Mouse (Mus musculus) midbrain, embryonic 12.5 days (tissue): ENCODE measurements around the gene Ctsf. TPM values are rescaled to one million over a fixed set of nuclear protein-coding genes. Genes with fewer than 3 reads are reported as not detected.
A peak's percentile ranks its signal among the peaks of the same experiment; 100 is the strongest.
"Not testable (repeated sequence)": the region's sequence is repeated elsewhere in the genome, so short reads cannot be mapped to it uniquely, and the experiment has no call there.

Experiments
- ATAC-seq: fragments of 200-750 bp; cut with Nextera tagmentation; 2 replicates; pipeline ENCODE4 v1.8.0; 2017; ENCODE audit warnings: low read depth, moderate TSS enrichment, moderate library complexity; ENCODE audit not compliant: low FRiP score
- H3K27ac ChIP-seq: fragments of 300-500 bp; sonication (generic); replicated peaks from 2 replicates; pipeline ENCODE4 v1.5.1; 2016; ENCODE audit warnings: mild to moderate bottlenecking
- H3K27me3 ChIP-seq: fragments of 300-500 bp; sonication (generic); 2 replicates; pipeline ENCODE4 v1.6.1; 2016; ENCODE audit warnings: mild to moderate bottlenecking
- H3K36me3 ChIP-seq: fragments of 300-500 bp; sonication (generic); 2 replicates; pipeline ENCODE4 v1.6.1; 2016
- H3K4me1 ChIP-seq: fragments of 300-500 bp; sonication (generic); 2 replicates; pipeline ENCODE4 v1.6.1; 2016
- H3K4me2 ChIP-seq: fragments of 300-500 bp; sonication (generic); replicated peaks from 2 replicates; pipeline ENCODE4 v1.6.1; 2016; ENCODE audit warnings: mild to moderate bottlenecking, moderate library complexity
- H3K4me3 ChIP-seq: fragments of 300-500 bp; sonication (generic); 2 replicates; pipeline ENCODE4 v1.5.1; 2016; ENCODE audit warnings: mild to moderate bottlenecking
- H3K9ac ChIP-seq: fragments of 300-500 bp; sonication (generic); replicated peaks from 2 replicates; pipeline ENCODE4 v1.6.1; 2016; ENCODE audit warnings: mild to moderate bottlenecking, moderate library complexity
- H3K9me3 ChIP-seq: fragments of 300-500 bp; sonication (generic); 2 replicates; pipeline ENCODE4 v1.6.1; 2016; ENCODE audit warnings: mild to moderate bottlenecking
- WGBS: fragments of 180-500 bp; shearing (Covaris S2); methylation state at CpG from one replicate; pipeline ENCODE4 v1.1.7; 2016; 5-methylcytosine and 5-hydroxymethylcytosine counted together
- polyA plus RNA-seq: library from polyadenylated mRNA; unstranded; fragments of >200 nt; fragmentation: Nextera tagmentation; extraction: Ambion mirVana; gene quantifications from 2 replicates; pipeline ENCODE4 v1.2.1, GENCODE M21; 2016

Gene Ctsf
- polyA plus RNA-seq = 51.7 and 52.0 TPM in 2 replicates

DNA sequence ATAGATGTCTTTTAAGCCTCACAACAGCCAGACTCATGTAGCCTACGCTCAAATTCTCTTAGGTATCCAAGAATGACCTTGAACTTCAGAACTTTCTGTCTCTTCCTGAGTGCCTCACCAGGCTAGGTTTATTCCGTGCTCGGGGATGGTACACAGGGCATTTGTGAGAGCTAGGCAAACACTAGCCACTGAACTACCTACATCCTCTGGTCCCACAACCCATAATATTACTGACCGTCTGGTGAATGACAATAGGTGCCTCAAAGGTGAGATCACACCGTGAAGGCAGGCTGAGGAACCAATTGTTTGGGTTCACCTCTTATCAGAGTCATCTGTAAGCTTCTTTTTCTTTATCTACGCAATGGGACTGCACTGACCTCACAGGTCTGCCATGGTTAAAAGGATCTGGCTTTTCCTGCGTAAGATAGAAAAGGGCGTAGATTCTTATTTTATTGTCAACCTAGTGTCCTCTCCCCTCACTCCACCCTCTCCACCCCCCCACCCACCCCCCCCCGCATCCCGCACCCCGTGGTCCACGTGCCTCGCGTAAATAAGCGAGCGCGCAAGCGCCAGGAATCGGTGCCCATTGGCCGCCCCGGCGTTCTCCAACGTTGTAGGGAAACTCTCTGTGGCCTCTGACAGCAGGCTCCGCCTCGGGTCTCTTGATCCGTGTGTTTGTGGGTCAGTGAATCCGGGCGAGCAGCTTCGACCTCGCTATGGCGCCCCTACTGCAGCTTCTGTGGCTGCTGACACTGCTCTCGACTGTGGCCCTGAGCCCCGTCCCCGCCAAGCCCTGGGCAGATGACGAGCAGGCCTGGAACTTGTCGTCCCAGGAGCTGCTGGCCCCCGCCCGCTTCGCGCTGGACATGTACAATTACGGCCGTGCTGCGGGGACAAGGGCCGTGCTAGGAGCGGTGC, at the start of gene Ctsf:
Gene Ctsf (plus strand): TSS at position 579 of the 918 bp plus-strand sequence.
- Histone ChIP-seq H3K4me1 (peaks cover 15% of the 10 kb centered on the region), H3K4me3 (peak within 1 kb of the TSS; percentile 65), H3K27me3 (peaks cover 19% of the 10 kb centered on the region), H3K27ac (peak within 1 kb of the TSS; percentile 75), H3K9me3 (no peaks in the 10 kb centered on the region), H3K9ac (peak within 1 kb of the TSS; percentile 71), H3K36me3 (no peaks in the 10 kb centered on the region), H3K4me2 (peak within 1 kb of the TSS; percentile 96)
- peak; percentile 93 for ATAC-seq
- 4% methylated on average over 39 of the region's 45 CpGs for WGBS

DNA sequence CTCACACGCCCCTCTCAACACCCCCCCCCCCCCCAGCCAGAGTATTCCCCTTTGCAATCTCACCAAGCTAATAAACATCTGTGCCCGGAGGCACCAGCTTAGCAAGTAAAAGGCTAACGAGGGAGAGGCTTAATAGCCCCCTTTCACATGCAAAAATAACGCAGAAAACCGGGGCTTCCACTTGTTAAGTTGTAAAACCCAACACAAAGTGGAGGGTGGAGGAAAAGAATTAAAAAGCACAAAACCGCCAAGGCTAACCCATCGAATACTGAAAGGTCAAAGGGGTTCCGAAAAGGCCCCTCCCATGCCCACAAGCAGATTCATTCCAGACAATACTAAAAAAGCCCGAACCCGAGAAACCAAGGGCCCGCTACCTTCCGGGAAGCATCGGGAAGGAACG, 44.6 kb upstream of the Ctsf start:
- ATAC-seq = no peak
- H3K4me1 ChIP-seq = peaks cover 22% of the 10 kb centered on the region
- H3K36me3 ChIP-seq = no peaks in the 10 kb centered on the region
- no peaks in the 10 kb centered on the region for H3K27me3 ChIP-seq
- 0% methylated on average over 14 of the region's 14 CpGs for WGBS
- peak overlapping the region; percentile 83 for H3K9ac ChIP-seq
- no peaks in the 10 kb centered on the region for H3K9me3 ChIP-seq
- peak overlapping the region; percentile 87 for H3K4me3 ChIP-seq
- peak overlapping the region; percentile 95 for H3K4me2 ChIP-seq
- H3K27ac ChIP-seq = peak overlapping the region; percentile 91; the same call in 1 of the 2 replicates

- Histone ChIP-seq H3K36me3 (no peaks in the 10 kb centered on the region), H3K4me1 (peaks cover 22% of the 10 kb centered on the region), H3K4me3 (peak overlapping the region; percentile 87), H3K4me2 (peak overlapping the region; percentile 95), H3K27me3 (no peaks in the 10 kb centered on the region), H3K9ac (peak overlapping the region; percentile 83), H3K27ac (peak overlapping the region; percentile 91), H3K9me3 (no peaks in the 10 kb centered on the region)
- under 1% methylated on average over 17 of the region's 17 CpGs for WGBS
- no peak for ATAC-seq
Observed at GRCm38 (mm10) chr19:4810746-4811062, 44.2 kb upstream of the Ctsf start.

GRCm38 (mm10) chr19:4811063-4811908, 43.6 kb upstream of the Ctsf start, which contains the start of the genes Gm21992 and Rbm14:
TSS of gene Gm21992 (minus strand) at chr19:4811612.
TSS of gene Rbm14 (minus strand) at chr19:4811634.
- Histone ChIP-seq H3K4me2 (peak within 1 kb of the TSS; percentile 95), H3K27ac (peak within 1 kb of the TSS; percentile 91), H3K27me3 (no peaks in the 10 kb centered on the region), H3K4me3 (peak within 1 kb of the TSS; percentile 87), H3K4me1 (peaks cover 22% of the 10 kb centered on the region), H3K36me3 (no peaks in the 10 kb centered on the region), H3K9me3 (no peaks in the 10 kb centered on the region), H3K9ac (peak within 1 kb of the TSS; percentile 83)
- ATAC-seq = peak; percentile 98
- under 1% methylated on average over 83 of the region's 83 CpGs for WGBS

DNA sequence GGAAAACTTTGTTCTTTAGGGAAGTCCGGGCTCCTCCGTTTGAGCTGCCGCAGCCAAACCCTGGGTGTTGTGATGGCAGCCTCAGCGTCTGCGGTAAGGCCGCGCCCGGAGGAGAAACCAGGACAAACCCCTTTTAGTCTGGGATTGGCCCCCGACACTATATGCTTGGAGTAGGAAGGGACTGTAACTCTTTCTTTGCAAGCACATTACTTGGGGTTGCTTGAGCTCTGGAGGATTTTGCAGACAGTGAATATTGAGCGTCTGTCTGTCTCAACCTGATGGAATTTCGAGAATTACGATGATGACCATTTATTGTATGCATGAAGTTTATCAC, 43.1 kb upstream of the Ctsf start:
- peak overlapping the region; percentile 95 for H3K4me2 ChIP-seq
- 4% methylated on average over 12 of the region's 12 CpGs for WGBS
- H3K36me3 ChIP-seq = no peaks in the 10 kb centered on the region

DNA sequence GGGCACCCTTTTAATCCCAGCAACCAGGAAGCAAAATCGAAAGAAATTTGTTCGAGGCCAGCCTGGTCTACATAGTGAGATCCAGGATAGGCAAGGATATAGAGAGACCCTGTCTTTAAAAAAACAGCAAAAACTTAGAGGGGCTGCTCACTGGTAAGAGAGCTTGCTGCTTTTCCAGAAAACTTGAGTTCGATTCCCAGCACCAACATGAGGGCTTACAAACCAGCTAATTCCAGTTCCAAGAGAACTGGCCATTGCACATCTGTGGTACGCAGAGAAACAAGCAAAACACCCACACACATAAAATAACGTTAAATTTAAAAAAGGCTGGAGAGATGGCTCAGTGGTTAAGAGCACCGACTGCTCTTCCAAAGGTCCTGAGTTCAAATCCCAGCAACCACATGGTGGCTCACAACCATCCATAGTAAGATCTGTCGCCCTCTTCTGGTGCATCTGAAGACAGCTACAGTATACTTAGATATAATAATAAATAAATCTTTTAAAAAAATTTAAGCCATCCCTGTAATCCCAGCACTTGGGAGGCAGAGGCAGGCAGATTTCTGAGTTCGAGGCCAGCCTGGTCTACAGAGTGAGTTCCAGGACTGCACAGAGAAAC, 42.5 kb upstream of the Ctsf start:
- not testable (repeated sequence) for H3K27me3 ChIP-seq, ATAC-seq, H3K9me3 ChIP-seq, H3K36me3 ChIP-seq
- Histone ChIP-seq H3K4me3 (peak overlapping the region; percentile 87), H3K9ac (peak overlapping the region; percentile 72), H3K27ac (peak overlapping the region; percentile 91), H3K4me1 (peaks cover 22% of the 10 kb centered on the region), H3K4me2 (peak overlapping the region; percentile 95)
- WGBS = 80% methylated on average over 8 of the region's 8 CpGs

More for the DNA sequence above, 43.1 kb upstream of the Ctsf start:
- Histone ChIP-seq H3K9ac (peak overlapping the region; percentile 72), H3K4me1 (peaks cover 22% of the 10 kb centered on the region), H3K9me3 (no peaks in the 10 kb centered on the region), H3K27me3 (no peaks in the 10 kb centered on the region), H3K4me3 (peak overlapping the region; percentile 87), H3K27ac (peak overlapping the region; percentile 91)
- ATAC-seq = no peak

DNA sequence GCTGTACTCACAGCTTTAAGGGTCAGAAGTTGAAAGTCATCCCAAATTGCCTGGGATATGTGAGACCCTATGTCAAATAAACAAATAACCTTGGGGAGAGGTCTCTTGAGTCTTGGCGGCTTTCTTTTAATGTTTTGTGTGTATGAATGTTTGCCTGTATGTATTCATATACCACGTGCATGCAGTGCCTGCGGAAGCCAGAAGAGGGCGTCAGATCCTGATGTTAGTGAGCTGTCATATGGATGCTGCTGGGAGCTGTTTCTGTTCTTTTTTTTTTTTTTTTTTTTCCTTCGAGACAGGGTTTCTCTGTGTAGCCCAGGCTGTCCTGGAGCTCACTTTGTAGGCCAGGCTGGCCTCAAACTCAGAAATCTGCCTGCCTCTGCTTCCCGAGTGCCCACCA, 41.9 kb upstream of the Ctsf start:
- no peak overlapping the region for H3K4me3 ChIP-seq
- H3K36me3 ChIP-seq = no peaks in the 10 kb centered on the region
- WGBS = 87% methylated on average over 6 of the region's 6 CpGs
- H3K27me3 ChIP-seq = no peaks in the 10 kb centered on the region
- peaks cover 20% of the 10 kb centered on the region for H3K4me1 ChIP-seq
- no peak overlapping the region for H3K27ac ChIP-seq
- no peaks in the 10 kb centered on the region for H3K9me3 ChIP-seq
- H3K9ac ChIP-seq = no peak overlapping the region
- no peak overlapping the region for H3K4me2 ChIP-seq
- ATAC-seq = no peak

- Histone ChIP-seq H3K4me3 (no peak overlapping the region), H3K27me3 (no peaks in the 10 kb centered on the region), H3K4me2 (no peak overlapping the region), H3K9ac (no peak overlapping the region), H3K9me3 (no peaks in the 10 kb centered on the region), H3K27ac (no peak overlapping the region), H3K4me1 (no peaks in the 10 kb centered on the region), H3K36me3 (no peaks in the 10 kb centered on the region)
- 81% methylated on average over 1 of the region's 1 CpGs for WGBS
- ATAC-seq = no peak
Observed at GRCm38 (mm10) chr19:4817182-4817835, 37.6 kb upstream of the Ctsf start.

- 86% methylated on average over 5 of the region's 5 CpGs for whole genome bisulfite sequencing
- no peak for ATAC-seq
- no peak overlapping the region for H3K4me3 ChIP-seq
Observed at GRCm38 (mm10) chr19:4820678-4821303, 34.1 kb upstream of the Ctsf start.

DNA sequence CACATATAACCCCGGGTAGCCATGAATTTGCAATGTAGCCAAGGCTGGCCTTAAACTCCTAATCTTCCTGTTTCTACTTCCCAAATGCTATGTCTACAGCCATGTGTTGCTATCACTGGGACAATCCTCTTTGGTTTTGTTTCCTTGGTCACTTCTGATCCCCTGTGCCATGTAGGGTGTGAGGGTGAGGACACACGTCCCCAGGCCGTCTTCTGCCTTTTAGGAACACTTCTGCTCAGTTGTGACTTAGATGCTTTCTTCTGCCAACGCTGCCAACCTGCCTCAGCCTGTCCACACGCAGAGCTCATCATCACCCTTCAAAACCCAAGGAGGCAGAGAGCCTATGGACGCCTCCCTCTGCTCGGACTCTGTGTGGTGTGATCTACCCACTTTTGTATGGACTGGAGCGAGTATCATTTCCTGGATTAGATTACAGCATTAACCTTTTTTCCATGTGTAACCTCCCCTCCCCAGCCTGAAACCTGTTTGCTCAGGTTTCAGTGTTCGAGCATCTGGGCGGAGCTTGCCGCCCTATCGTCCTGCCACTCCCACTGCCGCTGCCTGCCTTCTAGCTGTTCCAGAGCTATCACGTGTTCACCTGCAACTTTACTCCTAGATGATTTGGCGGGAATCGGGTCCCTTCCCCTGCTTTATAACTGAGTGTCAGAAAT, 26.4 kb upstream of the Ctsf start:
- no peak overlapping the region for H3K27ac ChIP-seq
- 66% methylated on average over 16 of the region's 16 CpGs for WGBS
- H3K9me3 ChIP-seq = no peaks in the 10 kb centered on the region
- H3K4me1 ChIP-seq = peaks cover 8% of the 10 kb centered on the region
- H3K4me2 ChIP-seq = no peak overlapping the region
- H3K36me3 ChIP-seq = peaks cover 24% of the 10 kb centered on the region
- no peak overlapping the region for H3K9ac ChIP-seq
- H3K4me3 ChIP-seq = no peak overlapping the region
- ATAC-seq = no peak
- H3K27me3 ChIP-seq = no peaks in the 10 kb centered on the region

More at GRCm38 (mm10) chr19:4820678-4821303, 34.1 kb upstream of the Ctsf start:
- H3K9me3 ChIP-seq = no peaks in the 10 kb centered on the region
- no peak overlapping the region for H3K27ac ChIP-seq
- H3K4me2 ChIP-seq = no peak overlapping the region
- H3K9ac ChIP-seq = no peak overlapping the region
- H3K4me1 ChIP-seq = no peaks in the 10 kb centered on the region
- H3K36me3 ChIP-seq = peaks cover 15% of the 10 kb centered on the region
- no peaks in the 10 kb centered on the region for H3K27me3 ChIP-seq
